Mouse (Mus musculus): ENCODE data around the gene Gm44503. TPM values are rescaled to one million over a fixed set of nuclear protein-coding genes. Genes with fewer than 3 reads are reported as not detected.

The Gm44503 gene
- total and polyA plus RNA-seq, 3 experiments: not detected

DNA sequence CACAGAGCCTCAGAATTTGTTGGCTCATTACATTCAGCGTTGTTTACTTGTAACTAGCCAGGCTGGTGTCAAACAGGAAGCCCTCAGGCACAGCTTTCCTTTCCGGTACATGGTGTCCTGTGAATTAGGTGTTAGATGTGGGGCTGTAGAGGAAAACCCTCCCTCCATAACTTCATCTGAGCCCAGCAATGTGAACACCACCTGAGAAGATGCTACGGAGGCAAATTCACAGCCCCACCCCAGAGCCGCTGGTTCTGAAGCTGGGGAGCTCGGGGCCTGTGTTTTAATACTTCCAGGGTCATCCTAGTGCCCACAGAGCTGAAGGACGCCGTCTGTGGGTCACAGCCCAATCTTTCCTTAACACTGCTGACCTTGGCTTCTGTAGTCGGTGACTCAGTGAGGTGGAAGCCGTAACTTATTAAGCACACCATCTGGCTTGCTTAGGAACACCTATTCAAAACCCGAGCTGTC, 96.8 kb downstream of the Gm44503 start:
- DNase-seq (ENCODE audit: low read depth, low spot score): no peak
- Histone ChIP-seq H3K27me3 (ENCODE audit: control insufficient read depth in 1 of 2, insufficient read depth in 2 of 2, low read length in 2 of 2) (no peaks in the 10 kb centered on the region), H3K4me3 (ENCODE audit: control insufficient read depth in 1 of 2, insufficient read depth in 1 of 2, low read depth in 2 of 2, low read length in 2 of 2) (no peak overlapping the region), H3K36me3 (ENCODE audit: control insufficient read depth in 1 of 2, insufficient read depth in 2 of 2, low read length in 2 of 2) (peaks cover 0 to 2% of the 10 kb centered on the region in 2 experiments; a peak in 1 of 4 replicates), H3K9me3 (replicated peaks; ENCODE audit: insufficient read depth, low read length) (no peaks in the 10 kb centered on the region), H3K27ac (ENCODE audit: control insufficient read depth, low read depth, low read length) (no peak overlapping the region), H3K9ac (ENCODE audit: control insufficient read depth, low read depth, low read length, poor library complexity, severe bottlenecking) (no peak overlapping the region), H3K4me1 (ENCODE audit: control insufficient read depth in 1 of 2, insufficient read depth in 2 of 2, low read length in 2 of 2) (0 out of 4 replicates have a peak, but pooled peaks cover 0 to 5% of the 10 kb centered on the region in 2 experiments), H3K79me2 (ENCODE audit: control insufficient read depth, insufficient read depth, low read length, poor library complexity) (peaks cover 2% of the 10 kb centered on the region; the same call in 1 of the 2 replicates)
- no peak for TF ChIP-seq POLR2A (IDR thresholded peaks at IDR 0.05; ENCODE audit: control insufficient read depth in 1 of 2, insufficient read depth in 1 of 2, low read depth in 1 of 2, low read length in 2 of 2, poor library complexity in 1 of 2)
- TF ChIP-seq MAZ (IDR thresholded peaks at IDR 0.05; ENCODE audit: low read depth, low read length): no peak
- TF ChIP-seq MYC (IDR thresholded peaks at IDR 0.05; ENCODE audit: low read depth, low read length): no peak
- no peak for TF ChIP-seq EP300 (IDR thresholded peaks at IDR 0.05; ENCODE audit: low read depth in 1 of 2, low read length in 2 of 2)
- no peak for TF ChIP-seq TBP (IDR thresholded peaks at IDR 0.05; ENCODE audit: low read depth, low read length)
- no peak for TF ChIP-seq ZKSCAN1 (IDR thresholded peaks at IDR 0.05; ENCODE audit: low read depth, low read length)
- no peak for TF ChIP-seq UBTF (IDR thresholded peaks at IDR 0.05; ENCODE audit: borderline replicate concordance, insufficient read depth, low read depth, low read length)

DNA sequence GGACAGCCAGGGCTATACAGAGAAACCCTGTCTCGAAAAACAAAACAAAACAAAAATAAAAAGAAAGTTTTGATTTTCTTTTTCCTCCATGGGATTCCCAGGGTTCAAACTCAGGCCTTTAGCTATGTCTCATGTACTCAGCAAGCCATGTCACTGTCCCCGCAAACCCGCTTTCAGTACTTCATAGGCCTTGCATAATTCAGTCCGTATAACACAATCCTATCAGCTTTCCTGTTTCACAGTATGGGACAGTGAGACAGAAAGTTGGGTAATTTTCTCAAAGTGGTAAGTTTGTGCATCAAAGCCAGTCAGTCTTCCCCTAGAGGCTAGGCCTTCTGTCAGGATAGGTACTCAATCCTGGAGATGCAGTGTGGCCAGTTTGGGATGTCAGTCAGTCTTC, 100.6 kb downstream of the Gm44503 start:
- no peak overlapping the region for H3K9ac ChIP-seq (ENCODE audit: control insufficient read depth, low read depth, low read length, poor library complexity, severe bottlenecking)
- no peak overlapping the region for H3K27ac ChIP-seq (ENCODE audit: control insufficient read depth, low read depth, low read length)
- H3K9me3 ChIP-seq (replicated peaks; ENCODE audit: insufficient read depth, low read length): no peaks in the 10 kb centered on the region
- TF ChIP-seq CTCF (IDR thresholded peaks at IDR 0.05 in 2 of 3, conservative IDR thresholded peaks at IDR 0.05 in 1 of 3; ENCODE audit: control insufficient read depth in 1 of 3, insufficient read depth in 1 of 3, low read depth in 2 of 3, low read length in 3 of 3, poor library complexity in 1 of 3, severe bottlenecking in 1 of 3) (no peak), ZKSCAN1 (IDR thresholded peaks at IDR 0.05; ENCODE audit: low read depth, low read length) (no peak), TCF12 (IDR thresholded peaks at IDR 0.05; ENCODE audit: low read depth, low read length) (no peak), CHD1 (IDR thresholded peaks at IDR 0.05; ENCODE audit: low read depth, low read length) (no peak), POLR2AphosphoS5 (IDR thresholded peaks at IDR 0.05; ENCODE audit: borderline replicate concordance, low read depth, low read length) (no peak), SMC3 (IDR thresholded peaks at IDR 0.05; ENCODE audit: low read depth, low read length) (no peak), MYC (IDR thresholded peaks at IDR 0.05; ENCODE audit: low read depth, low read length) (no peak), USF2 (IDR thresholded peaks at IDR 0.05; ENCODE audit: borderline replicate concordance in 1 of 2, insufficient read depth in 1 of 2, low read depth in 1 of 2, low read length in 2 of 2) (no peak), MAZ (IDR thresholded peaks at IDR 0.05; ENCODE audit: low read depth, low read length) (no peak), POLR2A (IDR thresholded peaks at IDR 0.05; ENCODE audit: control insufficient read depth in 1 of 2, insufficient read depth in 1 of 2, low read depth in 1 of 2, low read length in 2 of 2, poor library complexity in 1 of 2) (no peak), GATA1 (IDR thresholded peaks at IDR 0.05; ENCODE audit: low read depth, low read length) (no peak)
- DNase-seq (ENCODE audit: low read depth, low spot score): no peak
- no peak overlapping the region for H3K4me3 ChIP-seq (ENCODE audit: control insufficient read depth in 1 of 2, insufficient read depth in 1 of 2, low read depth in 2 of 2, low read length in 2 of 2)
- H3K79me2 ChIP-seq (ENCODE audit: control insufficient read depth, insufficient read depth, low read length, poor library complexity): no peaks in the 10 kb centered on the region; the same call in 1 of the 2 replicates
- H3K36me3 ChIP-seq (ENCODE audit: control insufficient read depth in 1 of 2, insufficient read depth in 2 of 2, low read length in 2 of 2): peaks cover 0 to 3% of the 10 kb centered on the region in 2 experiments; a peak in 3 of 4 replicates
- H3K27me3 ChIP-seq (ENCODE audit: control insufficient read depth in 1 of 2, insufficient read depth in 2 of 2, low read length in 2 of 2): no peaks in the 10 kb centered on the region
- H3K4me1 ChIP-seq (ENCODE audit: control insufficient read depth in 1 of 2, insufficient read depth in 2 of 2, low read length in 2 of 2): no peaks in the 10 kb centered on the region; a peak in 1 of 4 replicates

All from MEL (cell line).